Mouse (Mus musculus) ovary, postnatal 36 days (tissue): ENCODE data around the gene Xkr7.

Experiments
- DNase-seq: peaks from one replicate; pipeline ENCODE4 v3.0.0; 2022; ENCODE audit warnings: low spot score, mixed read lengths

Gene Xkr7

GRCm38 (mm10) chr2:153071491-153072184 lies 40.0 kb downstream of the Xkr7 start:
- DNase-seq: no peak

GRCm38 (mm10) chr2:153074651-153075050 lies 43.0 kb downstream of the Xkr7 start:
- no peak for DNase-seq

- no peak for DNase-seq
Measured at GRCm38 (mm10) chr2:153075961-153076360, 44.3 kb downstream of the Xkr7 start.

- peak; percentile 53 for DNase-seq
Measured at GRCm38 (mm10) chr2:153080841-153081523, 49.3 kb downstream of the Xkr7 start.

- DNase-seq: no peak
Measured at GRCm38 (mm10) chr2:153081866-153082265, 50.2 kb downstream of the Xkr7 start.

- DNase-seq: no peak
Measured at GRCm38 (mm10) chr2:153083275-153083674, 51.6 kb downstream of the Xkr7 start.

- DNase-seq: no peak
Measured at GRCm38 (mm10) chr2:153083824-153084223, 52.2 kb downstream of the Xkr7 start.

GRCm38 (mm10) chr2:153084261-153084976 lies 52.8 kb downstream of the Xkr7 start:
- DNase-seq: no peak

- DNase-seq: no peak
Measured at GRCm38 (mm10) chr2:153085556-153085955, 53.9 kb downstream of the Xkr7 start.

GRCm38 (mm10) chr2:153086166-153086565 lies 54.5 kb downstream of the Xkr7 start:
- no peak for DNase-seq

GRCm38 (mm10) chr2:153087091-153087490 lies 55.4 kb downstream of the Xkr7 start:
- DNase-seq: no peak

- DNase-seq: no peak
Measured at GRCm38 (mm10) chr2:153089316-153089715, 57.7 kb downstream of the Xkr7 start.

- DNase-seq: no peak
Measured at GRCm38 (mm10) chr2:153090551-153091165, 59.0 kb downstream of the Xkr7 start.
